Mouse (Mus musculus) cerebellum, postnatal 10 days (tissue): Measurements from ENCODE around the gene Acoxl.
A peak's percentile ranks its signal among the peaks of the same experiment; 100 is the strongest.
"Not testable (repeated sequence)": the region's sequence is repeated elsewhere in the genome, so short reads cannot be mapped to it uniquely, and the experiment has no call there.

Experiments
- DNase-seq, 2 experiments: peaks; one replicate each; pipeline ENCODE4 v3.0.0; 2021; ENCODE audit warnings: mixed read lengths in 2 of 2

Acoxl gene

DNA sequence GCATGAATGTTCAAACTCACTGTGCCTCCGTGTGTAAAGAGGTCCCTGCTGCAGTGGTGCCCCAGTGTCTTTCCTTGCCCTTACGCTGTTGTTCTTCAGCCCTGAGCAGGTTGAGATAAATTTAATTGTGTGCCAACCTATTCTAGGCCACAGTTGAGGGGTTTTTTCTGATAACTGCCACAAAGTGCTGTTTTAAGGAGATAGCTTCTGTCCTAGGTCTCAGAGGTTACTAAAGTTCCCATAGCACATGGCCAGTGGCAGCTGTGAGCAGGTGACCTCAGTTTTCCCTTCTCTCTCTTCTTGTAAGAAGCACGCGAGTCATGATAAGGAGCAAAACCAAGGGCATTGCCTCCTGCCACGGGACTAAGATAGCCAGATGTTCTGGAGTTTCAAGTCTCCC is 245.9 kb downstream of the Acoxl start:
- DNase-seq: no peak

DNA sequence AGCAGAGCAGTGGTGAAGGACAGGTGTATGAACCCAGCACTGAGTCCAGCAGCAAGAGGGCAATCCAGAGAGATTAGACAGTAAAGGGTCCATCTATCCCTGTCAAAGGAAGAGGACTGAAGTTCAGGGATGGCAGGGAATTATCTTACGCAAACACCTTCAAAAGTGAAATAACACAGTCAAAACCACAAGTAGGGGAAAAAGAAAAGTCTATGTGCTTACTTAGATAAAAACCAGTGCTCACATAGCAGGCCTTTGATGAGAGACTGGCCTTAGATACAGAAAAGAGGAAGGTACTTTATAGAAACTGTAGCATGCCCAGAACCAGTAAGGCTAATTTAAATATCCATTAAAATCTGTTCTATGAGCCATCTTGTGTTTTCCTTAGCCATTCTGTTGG is 246.8 kb downstream of the Acoxl start:
- no peak for DNase-seq

DNA sequence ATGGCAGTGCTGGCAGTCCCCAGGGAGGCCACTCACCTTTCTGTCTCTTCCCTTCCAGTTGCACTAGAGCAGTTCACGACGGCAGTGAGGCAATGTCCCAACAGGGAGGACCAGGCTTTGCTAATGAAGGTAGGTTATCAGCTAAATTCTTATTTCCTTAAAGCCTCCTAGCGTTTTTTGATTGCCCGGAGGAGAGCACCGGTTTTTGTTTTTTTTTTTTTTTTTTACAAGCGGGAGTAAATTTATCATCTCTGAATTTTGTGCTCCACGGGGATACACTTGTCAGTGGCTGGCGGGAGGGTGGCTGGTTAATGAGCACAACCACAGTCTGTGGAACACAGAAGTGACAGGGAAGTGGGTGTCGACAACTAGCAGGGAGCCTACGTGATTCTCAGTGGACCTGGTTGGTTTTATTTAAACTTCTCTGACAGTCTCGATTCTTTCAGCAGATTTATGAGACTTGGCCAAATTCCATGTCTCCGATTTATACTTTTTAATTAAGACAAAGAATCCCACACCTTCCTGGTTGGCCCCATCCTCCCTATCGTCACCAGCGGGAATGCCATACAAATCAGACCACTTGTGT is 247.7 kb downstream of the Acoxl start:
- no peak for DNase-seq

DNA sequence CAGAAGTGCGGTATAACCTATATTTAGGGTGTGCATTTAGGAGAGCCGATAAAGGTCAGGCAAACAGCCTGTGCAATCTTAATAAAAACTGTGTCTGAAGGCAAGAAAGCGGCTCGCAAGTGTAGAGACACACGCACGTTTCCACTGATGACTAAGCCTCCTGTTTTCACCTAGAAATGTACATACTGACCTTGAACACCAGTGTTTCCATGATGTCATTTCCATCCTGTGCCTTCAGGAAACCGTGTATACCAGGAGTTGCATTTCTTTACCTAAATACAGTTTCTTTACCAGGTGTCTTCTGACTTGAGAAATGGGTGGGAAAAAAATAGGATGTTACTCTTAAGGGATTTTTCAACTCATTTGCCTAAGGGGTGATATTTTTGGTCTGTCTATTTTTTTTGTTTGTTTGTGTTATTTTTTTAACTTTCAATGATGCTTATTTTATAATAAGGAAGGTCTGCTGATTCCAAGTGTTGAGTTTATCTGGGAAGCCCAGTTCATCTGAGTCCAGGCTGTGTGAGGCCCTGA is 248.4 kb downstream of the Acoxl start:
- DNase-seq: no peak

DNA sequence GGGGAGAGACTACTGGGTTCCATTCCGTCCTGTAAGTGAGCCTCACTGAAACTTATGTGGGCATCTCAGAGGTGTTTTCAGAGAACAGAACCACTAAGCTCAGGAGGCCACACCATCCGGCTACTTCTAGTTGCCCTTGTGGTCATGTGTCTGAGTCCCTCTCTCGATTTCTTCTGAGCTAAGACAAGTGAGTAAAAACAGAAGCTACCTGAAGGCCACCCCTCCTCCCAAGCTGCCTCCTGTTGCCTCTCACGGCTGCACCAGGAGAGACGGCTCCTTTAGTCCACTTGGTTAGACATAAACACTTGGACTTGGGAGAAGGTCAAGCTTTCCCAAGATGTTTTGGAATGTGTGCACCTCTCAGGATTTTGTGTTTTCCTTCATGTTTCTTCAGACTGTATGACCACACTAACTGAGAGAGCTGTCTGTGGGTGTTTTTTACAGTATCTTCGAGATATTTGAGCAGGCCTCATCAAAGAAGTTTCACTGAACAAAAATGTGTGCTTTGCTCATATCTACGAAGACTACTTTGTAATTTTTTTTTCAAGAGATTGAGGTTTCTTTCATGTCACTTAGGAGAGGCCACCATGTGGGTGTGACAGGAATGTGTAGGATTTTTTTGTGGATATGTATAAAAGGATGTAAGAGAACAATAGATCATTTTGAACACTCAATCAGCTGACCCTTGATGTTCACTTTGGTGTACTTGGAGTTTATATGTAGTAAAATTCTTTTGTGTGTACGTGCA is 249.3 kb downstream of the Acoxl start:
- DNase-seq: no peak

DNA sequence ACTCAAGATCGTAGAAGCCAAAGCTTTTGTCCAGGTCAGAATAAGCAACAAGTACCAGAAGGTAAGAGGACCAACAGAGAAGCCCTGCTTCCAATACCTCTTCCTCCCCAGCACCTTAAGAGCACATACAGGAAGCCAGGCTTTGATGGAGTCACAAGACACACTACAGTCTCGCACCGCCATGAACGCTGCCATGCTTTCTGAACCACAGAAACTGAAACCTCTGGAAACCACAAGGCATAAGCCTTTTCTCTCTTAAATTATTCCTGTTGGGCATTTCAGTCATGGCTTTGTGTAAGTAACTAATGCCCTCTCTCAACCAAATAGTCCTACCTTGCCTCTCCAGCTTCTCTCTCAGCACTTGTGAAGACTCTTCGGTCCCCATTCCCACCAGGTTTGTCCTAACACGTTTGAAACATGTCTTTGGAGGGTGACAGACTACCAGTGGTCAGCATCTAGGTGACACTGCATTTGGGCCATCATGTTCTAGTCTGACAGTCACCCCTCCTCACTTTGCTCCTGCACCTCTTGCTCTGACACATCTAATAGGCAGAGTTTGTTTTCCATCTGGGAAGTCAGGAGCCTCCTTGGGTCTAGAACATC is 251.7 kb downstream of the Acoxl start:
- DNase-seq: no peak

DNA sequence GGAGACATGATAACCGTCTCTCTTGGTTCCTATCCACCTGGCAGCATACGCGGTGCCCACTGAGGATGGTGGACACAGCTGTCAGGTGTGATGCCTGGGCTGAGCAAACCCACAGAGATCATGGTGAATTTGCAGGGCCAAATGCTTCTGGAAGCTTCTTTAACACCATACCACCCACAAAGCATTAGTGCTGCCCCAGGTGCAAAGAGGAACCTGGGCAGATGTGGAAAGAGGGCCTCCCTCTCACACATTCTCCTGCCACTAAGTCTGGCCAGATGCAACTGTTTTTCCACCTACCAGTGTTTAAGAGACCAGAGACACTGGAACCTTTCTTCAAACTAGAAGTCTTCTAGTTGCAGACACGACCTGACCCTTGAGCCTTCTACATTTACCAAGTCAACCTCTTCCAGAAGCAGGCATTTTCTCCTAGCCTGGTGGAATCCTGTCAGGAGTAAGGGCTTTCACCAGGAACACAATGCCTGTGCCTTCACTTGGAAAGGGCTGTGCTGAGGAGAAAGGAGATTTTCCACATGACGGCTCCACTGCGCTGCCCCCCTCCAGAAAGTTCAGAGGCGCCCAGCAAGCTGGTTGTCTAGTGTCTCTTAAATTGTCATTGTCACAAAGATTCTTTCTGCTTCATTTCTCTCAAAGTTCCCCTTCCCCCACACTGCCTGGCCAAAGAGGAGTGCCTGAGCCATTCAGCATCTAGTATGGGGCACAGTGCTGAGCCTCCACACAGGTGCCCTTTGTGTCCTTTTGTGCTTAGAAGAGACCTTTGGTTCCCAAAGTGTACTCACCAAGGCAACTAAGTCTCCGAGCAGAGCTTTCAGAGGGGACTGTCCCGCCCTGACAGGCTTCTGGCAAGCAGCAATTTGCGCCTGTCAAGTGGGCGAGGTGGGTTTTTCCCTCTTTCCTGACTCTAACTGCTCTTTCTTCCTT is 253.0 kb downstream of the Acoxl start:
- no peak for DNase-seq

DNA sequence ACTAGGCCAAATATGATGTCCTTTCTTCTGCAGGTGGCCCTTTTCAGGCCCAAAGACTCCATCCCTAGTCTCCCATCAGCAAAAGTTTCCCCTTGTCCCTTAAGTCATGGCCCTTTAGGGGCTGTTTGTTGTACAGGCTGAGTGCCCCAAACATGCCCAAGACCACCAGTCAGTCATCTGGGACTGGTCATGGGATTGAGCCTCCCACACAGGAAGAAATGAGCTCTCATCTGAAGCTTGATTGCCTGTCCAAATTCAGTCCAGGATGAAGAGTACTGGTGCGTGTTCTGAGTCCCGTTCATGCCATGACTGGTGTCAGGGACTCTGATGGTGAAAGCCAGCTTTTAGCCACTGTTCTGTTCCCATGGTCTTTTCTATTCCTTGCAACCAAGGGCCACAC is 253.8 kb downstream of the Acoxl start:
- DNase-seq: no peak

DNA sequence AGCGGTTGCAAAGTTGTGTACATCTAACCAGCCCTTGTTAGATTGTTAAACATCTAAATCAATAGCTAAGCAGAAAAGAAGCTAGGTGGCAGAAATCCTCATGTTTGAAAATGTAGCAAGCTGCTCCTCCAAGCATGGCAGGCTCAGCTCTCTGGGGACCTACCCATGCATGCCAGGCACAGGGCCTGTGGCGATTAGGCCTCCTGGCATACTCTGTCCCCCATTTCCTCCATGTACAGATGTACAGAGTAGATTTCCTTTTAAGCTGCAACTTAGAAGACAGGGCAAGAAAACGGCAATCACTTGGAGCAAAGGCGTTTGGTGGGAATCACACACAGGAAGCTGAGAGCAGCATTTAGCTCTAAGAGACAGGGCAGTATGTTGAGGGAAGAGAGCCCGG is 255.5 kb downstream of the Acoxl start:
- peak in 1 of 2 experiments; percentile 14 for DNase-seq

DNA sequence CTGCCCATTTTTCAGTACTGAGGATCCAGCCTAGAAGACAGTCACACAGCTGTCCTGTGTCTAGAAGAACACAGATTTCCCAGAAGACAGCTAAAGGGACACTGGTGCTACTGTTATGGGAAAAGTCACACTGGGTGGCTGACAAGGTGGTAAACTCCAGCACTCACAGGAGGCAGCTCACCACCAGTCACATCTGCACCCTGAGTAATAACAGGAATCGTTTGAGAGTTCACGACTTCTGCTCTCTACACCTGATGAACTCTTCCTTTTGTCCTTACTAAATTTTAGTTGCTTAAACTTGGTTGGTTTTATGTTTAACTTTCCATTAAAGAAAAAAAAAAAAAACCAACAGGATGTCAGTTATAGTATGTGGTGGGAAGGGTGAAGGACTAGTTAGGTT is 255.9 kb downstream of the Acoxl start:
- no peak for DNase-seq

DNA sequence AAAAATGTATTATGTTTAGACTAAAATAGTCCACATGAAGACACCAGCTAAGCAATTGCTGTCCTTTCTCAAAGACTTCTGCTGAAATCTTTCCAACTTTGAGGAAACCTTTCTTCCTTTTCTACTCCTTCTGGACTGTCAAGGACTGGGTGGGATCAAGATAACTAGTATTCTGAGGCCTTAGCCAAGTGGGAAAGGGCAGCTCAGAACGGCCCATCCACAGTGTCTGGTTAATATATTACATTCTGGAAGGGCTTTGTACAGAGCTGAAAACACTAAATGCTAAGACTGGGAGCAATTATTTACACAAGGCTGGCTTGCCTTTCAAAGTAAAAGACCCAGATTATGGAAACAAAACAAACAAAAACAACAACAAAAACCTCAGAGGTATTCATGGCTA is 256.6 kb downstream of the Acoxl start:
- no peak for DNase-seq

DNA sequence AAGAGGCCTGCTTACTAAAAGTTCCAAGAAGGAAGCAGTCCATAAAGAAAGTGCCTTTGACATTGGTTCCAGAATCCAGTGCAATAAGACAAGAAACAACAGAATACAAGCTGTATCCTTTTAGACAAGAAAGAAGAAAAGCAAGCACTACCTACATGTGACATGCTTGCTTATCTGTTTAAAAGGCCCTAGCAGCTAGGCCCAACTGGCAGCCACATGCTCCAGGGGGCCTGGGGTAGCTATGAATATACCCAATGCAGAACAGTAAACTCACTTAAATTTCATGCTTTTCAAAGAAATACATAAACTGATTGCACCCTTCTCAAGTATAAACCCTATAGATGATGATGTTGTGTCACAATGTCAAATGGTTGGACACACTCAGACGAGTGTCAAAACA is 257.4 kb downstream of the Acoxl start:
- DNase-seq: no peak

DNA sequence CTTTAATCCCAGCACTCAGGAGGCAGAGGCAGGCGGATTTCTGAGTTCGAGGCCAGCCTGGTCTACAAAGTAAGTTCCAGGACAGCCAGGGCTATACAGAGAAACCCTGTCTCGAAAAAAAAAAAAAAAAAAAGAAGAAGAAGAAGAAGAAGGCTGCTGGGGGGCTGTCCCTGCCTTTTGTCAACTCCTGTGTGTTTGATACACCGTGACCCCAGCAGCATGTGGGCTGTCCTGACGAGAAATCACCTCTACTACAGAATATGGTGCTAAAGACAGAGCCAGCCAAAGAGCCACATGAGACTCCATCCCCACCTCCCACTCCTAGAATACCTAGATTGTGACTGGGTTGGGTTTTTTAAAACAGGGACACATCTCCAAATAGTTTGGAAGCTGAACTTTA is 259.4 kb downstream of the Acoxl start:
- not testable (repeated sequence) for DNase-seq

DNA sequence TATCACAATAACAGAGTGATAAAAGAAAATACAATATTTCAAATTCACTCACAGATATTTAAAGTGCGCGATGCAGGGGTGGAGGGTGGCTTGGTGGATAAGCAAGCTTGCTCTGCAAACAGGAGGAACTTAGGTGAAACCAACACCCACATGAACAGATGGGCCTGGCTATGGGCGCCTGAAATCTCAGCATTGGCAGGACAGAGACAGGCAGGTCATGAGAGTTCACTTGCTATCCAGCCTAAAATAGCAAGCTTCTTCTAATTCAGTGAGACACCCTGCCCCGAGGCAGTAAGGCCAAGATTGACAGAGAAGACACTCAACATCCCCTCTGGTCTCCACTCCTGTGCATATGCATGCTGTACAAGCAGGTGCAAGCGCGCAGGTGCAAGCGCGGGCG is 263.4 kb downstream of the Acoxl start:
- peak; percentile 49 to 64 for DNase-seq

DNA sequence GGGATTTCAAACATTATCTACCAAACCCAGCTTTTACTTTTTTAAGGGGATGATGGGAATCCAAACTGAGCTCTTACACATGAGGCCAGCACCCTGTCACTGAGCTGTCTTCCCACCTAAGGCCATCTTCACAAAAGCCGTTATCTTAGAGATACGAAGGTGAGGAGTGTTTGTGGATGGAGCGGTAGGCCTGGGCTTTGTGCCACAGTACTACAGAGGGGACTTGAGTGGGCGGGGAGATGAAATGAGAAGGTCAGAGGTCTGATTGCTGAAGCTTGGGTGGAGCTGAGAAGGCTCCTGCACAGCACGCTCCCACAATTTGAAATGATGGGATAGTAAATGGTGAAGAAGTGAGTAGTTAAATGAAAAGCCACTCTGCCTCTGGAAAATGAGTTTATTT is 266.1 kb downstream of the Acoxl start:
- DNase-seq: no peak

DNA sequence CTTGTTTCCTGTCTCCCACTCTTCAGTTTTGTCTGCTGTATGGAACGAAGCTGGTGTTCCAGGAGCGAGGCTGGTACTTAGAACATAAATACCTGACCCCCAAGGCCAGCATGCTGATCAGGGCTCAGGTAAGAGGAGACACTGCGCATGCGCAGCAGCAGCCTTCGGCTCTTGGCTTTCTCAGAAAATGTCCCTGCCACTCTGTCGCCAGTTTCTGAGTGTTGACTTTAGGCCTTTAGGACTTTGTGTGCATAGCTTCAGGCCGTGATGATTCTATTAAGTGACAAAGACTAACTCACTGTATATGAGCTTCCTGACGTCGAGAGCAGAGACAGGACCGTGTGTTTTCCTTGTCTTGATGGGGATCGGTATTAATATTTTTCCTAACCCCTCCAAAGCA is 267.0 kb downstream of the Acoxl start:
- DNase-seq: no peak

DNA sequence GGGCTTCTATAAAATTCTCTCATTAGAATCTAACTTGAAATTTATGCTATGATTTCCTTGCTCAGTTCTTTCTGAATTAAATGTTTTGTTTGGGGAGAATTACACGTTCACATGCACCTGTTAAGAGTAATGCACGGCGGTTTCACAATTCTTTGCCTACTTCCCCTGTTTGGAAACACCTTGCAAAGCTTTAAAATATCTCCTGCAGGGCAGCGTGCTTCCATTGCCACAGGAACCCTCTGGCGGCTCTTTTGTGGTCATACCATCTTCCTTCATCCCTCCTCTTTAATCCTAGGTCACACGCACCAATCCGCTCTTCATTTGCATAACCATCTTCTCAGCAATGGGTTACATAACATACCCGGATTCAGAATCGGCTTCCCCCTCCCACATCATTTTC is 272.9 kb downstream of the Acoxl start:
- DNase-seq: no peak

DNA sequence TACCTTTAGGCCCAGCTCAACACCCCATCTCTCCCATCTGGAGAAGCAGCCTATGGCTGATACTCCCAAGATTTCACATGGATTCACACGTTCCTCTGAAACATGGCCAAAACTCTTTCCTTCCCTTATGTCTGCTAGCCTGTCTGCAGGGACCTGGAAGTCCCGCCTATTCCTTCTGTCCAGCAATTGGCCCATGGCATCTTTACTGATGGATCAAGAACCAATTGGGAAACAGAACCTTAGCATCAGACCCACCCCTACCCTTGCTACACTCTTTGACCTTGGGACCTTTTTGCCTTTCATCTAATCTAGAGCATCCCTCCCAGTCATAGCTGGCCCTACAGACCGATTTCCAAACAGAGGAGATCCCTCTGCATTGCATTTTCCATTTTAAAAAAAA is 275.9 kb downstream of the Acoxl start:
- no peak for DNase-seq

DNA sequence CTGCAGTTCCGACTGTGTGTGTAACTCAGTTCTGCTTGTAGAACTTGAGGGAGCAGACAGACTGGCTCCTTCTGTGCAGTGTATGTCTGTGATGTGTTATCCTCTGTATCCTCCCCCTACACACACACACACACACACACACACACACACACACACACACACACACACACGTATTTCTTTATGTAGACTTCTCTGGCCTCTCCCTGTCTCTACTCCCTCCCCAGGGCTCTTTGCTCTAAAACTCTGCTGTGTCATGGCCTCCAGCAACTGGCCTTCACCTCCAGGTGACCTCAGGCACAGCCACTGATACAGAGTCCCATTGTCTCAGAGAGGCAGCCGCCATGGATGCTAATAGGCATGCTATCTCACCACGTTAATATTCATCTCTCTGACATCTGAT is 276.9 kb downstream of the Acoxl start:
- no peak for DNase-seq

DNA sequence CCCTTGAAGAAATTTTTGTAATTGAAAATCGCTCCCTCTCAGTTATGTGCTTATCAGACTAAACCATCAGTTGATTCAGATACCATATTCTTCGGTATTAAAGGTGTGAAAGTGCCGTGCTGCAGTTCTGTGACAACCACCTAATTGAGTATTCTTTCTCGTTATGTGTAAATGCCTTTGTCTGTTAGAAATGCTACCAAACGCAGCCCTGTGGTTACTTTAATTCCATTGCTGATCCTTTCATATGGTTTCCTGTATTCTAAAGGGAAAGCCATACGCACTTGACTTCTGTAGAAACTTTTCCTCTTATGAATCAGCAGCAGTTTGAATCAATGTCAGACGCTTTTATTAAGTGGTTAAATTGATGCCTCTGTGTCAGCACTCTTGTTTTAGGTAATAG is 278.9 kb downstream of the Acoxl start:
- no peak for DNase-seq

DNA sequence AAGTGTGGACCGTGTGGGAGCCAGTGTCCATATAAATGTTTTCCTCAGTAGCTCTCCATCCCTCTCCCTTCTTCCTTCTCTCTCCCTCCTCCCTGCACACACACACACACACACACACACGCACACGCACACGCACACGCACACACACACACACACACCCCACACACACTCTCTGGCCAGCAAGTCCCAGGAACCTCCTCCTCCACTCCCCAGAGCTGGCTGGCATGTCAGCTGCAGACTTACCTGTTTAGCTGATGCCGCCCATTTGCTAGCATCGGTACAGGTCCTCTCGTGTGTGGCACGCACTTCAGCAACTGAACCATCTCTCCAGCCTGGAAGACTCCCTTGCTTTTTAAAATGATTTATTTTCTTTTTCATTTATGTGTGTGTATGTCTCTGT is 280.3 kb downstream of the Acoxl start:
- no peak for DNase-seq

DNA sequence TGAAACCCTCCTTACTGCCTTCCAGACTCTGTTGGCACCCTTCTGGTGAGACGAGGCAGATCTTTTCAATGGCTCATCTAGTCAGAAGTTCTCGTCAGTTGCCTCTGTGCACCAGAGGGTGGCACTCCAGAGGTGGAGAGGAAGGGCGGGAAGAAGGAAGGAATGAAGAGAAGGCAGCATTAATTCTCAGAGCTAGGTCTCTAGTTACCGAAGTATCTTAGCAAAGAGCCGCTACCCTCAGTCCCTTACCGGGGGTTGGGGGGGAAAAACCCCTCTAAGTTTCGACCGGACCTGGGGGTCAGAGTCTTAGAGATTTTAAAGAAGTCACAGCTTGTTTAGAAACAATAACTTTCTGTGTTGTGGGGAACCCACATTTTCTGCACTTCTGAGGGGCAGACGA is 283.8 kb downstream of the Acoxl start:
- DNase-seq: peak; percentile 77 to 78
